Mouse (Mus musculus) adrenal gland, adult (tissue): Measurements from ENCODE around the gene Eef1akmt4.
A peak's percentile ranks its signal among the peaks of the same experiment; 100 is the strongest.
"Not testable (repeated sequence)": the region's sequence is repeated elsewhere in the genome, so short reads cannot be mapped to it uniquely, and the experiment has no call there.

Source experiments
- DNase-seq, 2 experiments: peaks; one replicate each; pipeline ENCODE4 v3.0.0; 2022 to 2023; ENCODE audit warnings: low spot score in 1 of 2; ENCODE audit not compliant: inconsistent age in 2 of 2

Eef1akmt4 gene

GRCm38 (mm10) chr16:20623211-20623610 is 11.8 kb downstream of the Eef1akmt4 start:
- DNase-seq, result peak in 1 of 2 experiments; percentile 74

GRCm38 (mm10) chr16:20628871-20629391 is 17.5 kb downstream of the Eef1akmt4 start:
- DNase-seq, result no peak

GRCm38 (mm10) chr16:20629731-20630634 is 18.6 kb downstream of the Eef1akmt4 start, which contains the start of gene Ece2:
Gene Ece2 (plus strand): TSS chr16:20629828.
- DNase-seq, result peak; percentile 53 to 78

GRCm38 (mm10) chr16:20637410-20637809 is 26.0 kb downstream of the Eef1akmt4 start:
- no peak for DNase-seq

- no peak for DNase-seq
Measured at GRCm38 (mm10) chr16:20638367-20638766, 27.0 kb downstream of the Eef1akmt4 start.

GRCm38 (mm10) chr16:20642161-20642560 is 30.8 kb downstream of the Eef1akmt4 start:
- peak; percentile 75 to 91 for DNase-seq

- DNase-seq, result peak; percentile 81 to 89
Measured at GRCm38 (mm10) chr16:20643911-20644310, 32.5 kb downstream of the Eef1akmt4 start.

GRCm38 (mm10) chr16:20651076-20651946 is 39.9 kb downstream of the Eef1akmt4 start, which contains the start of gene Psmd2:
Gene Psmd2 (plus strand): TSS chr16:20651652.
- peak; percentile 97 to 99 for DNase-seq

- no peak for DNase-seq
Measured at GRCm38 (mm10) chr16:20651947-20652310, 40.5 kb downstream of the Eef1akmt4 start.

GRCm38 (mm10) chr16:20653315-20653714 is 41.9 kb downstream of the Eef1akmt4 start:
- DNase-seq, result no peak

GRCm38 (mm10) chr16:20657661-20658060 is 46.3 kb downstream of the Eef1akmt4 start:
- DNase-seq, result no peak

GRCm38 (mm10) chr16:20668013-20668412 is 56.6 kb downstream of the Eef1akmt4 start, which contains the start of gene Eif4g1:
Gene Eif4g1 (plus strand): TSS chr16:20668313.
- DNase-seq, result not testable (repeated sequence)
